Mouse (Mus musculus): Measurements from ENCODE around the gene Btbd35f2. TPM values are rescaled to one million over a fixed set of nuclear protein-coding genes. Genes with fewer than 3 reads are reported as not detected.
"Not testable (repeated sequence)": the region's sequence is repeated elsewhere in the genome, so short reads cannot be mapped to it uniquely, and the experiment has no call there.

Btbd35f2 gene
- not detected in 2 replicates for polyA plus RNA-seq (2015; fragmentation: Nextera tagmentation; extraction: Ambion mirVana)

GRCm38 (mm10) chrX:32278094-32278493 is at the start of gene Btbd35f2:
Gene Btbd35f2, plus strand, starts transcription at chrX:32278394.
- not testable (repeated sequence) for H3K9ac ChIP-seq (ENCODE audit: low read depth, low read length); H3K27ac ChIP-seq (ENCODE audit: low read depth, low read length); H3K27me3 ChIP-seq (replicated peaks; ENCODE audit: control insufficient read depth, insufficient read depth, low read length); H3K9me3 ChIP-seq (ENCODE audit: control insufficient read depth); H3K4me3 ChIP-seq (ENCODE audit: low read depth, low read length); H3K36me3 ChIP-seq (ENCODE audit: control insufficient read depth, insufficient read depth); H3K4me2 ChIP-seq (replicated peaks; ENCODE audit: low read depth); ATAC-seq; H3K4me1 ChIP-seq (replicated peaks; ENCODE audit: control insufficient read depth, insufficient read depth, low read length)
- WGBS, result no CpG with 5 or more reads among the region's 3 CpGs

Other genes starting within 250 kb of the Btbd35f2 start
- not detected in 2 replicates for gene Btbd35f22, start 230.6 kb upstream of the Btbd35f2 start, polyA plus RNA-seq (2015; fragmentation: Nextera tagmentation; extraction: Ambion mirVana)

Measured in intestine, postnatal 0 days (tissue).